Mouse (Mus musculus) bone marrow, adult 2 months (tissue): ENCODE measurements around the gene Olfr1065. TPM values are rescaled to one million over a fixed set of nuclear protein-coding genes. Genes with fewer than 3 reads are reported as not detected.

Source experiments
- H3K27ac ChIP-seq: fragments of 200-500 bp; 2 replicates; pipeline ENCODE4 v1.5.1; 2012; ENCODE audit warnings: low read depth, mild to moderate bottlenecking, control low read depth, inconsistent platforms, low read length; ENCODE audit not compliant: control insufficient read depth, poor library complexity, insufficient read depth
- H3K4me1 ChIP-seq: fragments of 200-500 bp; 2 replicates; pipeline ENCODE4 v1.6.1; 2011; ENCODE audit warnings: low read length; ENCODE audit not compliant: control insufficient read depth, insufficient read depth
- H3K4me3 ChIP-seq: fragments of 200-500 bp; replicated peaks from 2 replicates; pipeline ENCODE3; 2011; ENCODE audit warnings: mild to moderate bottlenecking, low read depth, low read length, control low read depth; ENCODE audit not compliant: control insufficient read depth
- CTCF ChIP-seq: fragments of 200-500 bp; IDR thresholded peaks from 2 replicates; pipeline ENCODE4 v1.5.1; 2011; ENCODE audit warnings: low read length, control low read depth; ENCODE audit not compliant: control insufficient read depth, insufficient read depth
- POLR2A ChIP-seq: fragments of 200-500 bp; IDR thresholded peaks from 2 replicates; pipeline ENCODE4 v1.6.1; 2011; ENCODE audit warnings: low read depth, mild to moderate bottlenecking, control low read depth, low read length, borderline replicate concordance; ENCODE audit not compliant: control insufficient read depth
- WGBS: fragments of 180-500 bp; shearing (Covaris S2); methylation state at CpG from one replicate; pipeline ENCODE4 v1.1.7; 2018; 5-methylcytosine and 5-hydroxymethylcytosine counted together
- polyA plus RNA-seq: library from polyadenylated mRNA; stranded (reverse); fragments of >200 nt; gene quantifications from 2 replicates; pipeline ENCODE4 v1.2.4, GENCODE M21; 2011; ENCODE audit warnings: low replicate concordance; ENCODE audit not compliant: missing spikeins, insufficient read depth, insufficient read length

Olfr1065 gene
- polyA plus RNA-seq, 1 experiment = not detected

- Histone ChIP-seq H3K27ac (no peak overlapping the region), H3K4me3 (no peak overlapping the region), H3K4me1 (no peaks in the 10 kb centered on the region)
- TF ChIP-seq CTCF (no peak), POLR2A (no peak)
- WGBS = 84% methylated on average over 2 of the region's 2 CpGs
Measured at GRCm38 (mm10) chr2:86395114-86395513, 55.3 kb downstream of the Olfr1065 start.

Other genes with a start within 250 kb of the Olfr1065 start
- not detected in 2 replicates for gene Olfr1045, start 247.6 kb downstream of the Olfr1065 start, polyA plus RNA-seq
- gene Olfr1046, start 231.3 kb downstream of the Olfr1065 start, polyA plus RNA-seq = not detected in 2 replicates
- not detected in 2 replicates for gene Olfr1047, start 219.2 kb downstream of the Olfr1065 start, polyA plus RNA-seq
- gene Olfr1048, start 210.3 kb downstream of the Olfr1065 start, polyA plus RNA-seq = not detected in 2 replicates
- not detected in 2 replicates for gene Olfr1049, start 192.3 kb downstream of the Olfr1065 start, polyA plus RNA-seq
- gene Olfr1051, start 171.5 kb downstream of the Olfr1065 start, polyA plus RNA-seq = not detected in 2 replicates
- not detected in 2 replicates for gene Olfr1052, start 158.1 kb downstream of the Olfr1065 start, polyA plus RNA-seq
- not detected in 2 replicates for gene Olfr1053, start 135.3 kb downstream of the Olfr1065 start, polyA plus RNA-seq
- not detected in 2 replicates for gene Olfr1054, start 115.2 kb downstream of the Olfr1065 start, polyA plus RNA-seq
- not detected in 2 replicates for gene Olfr1055, start 100.3 kb downstream of the Olfr1065 start, polyA plus RNA-seq
- gene Olfr1056, start 88.1 kb downstream of the Olfr1065 start, polyA plus RNA-seq = not detected in 2 replicates
- gene Olfr1057, start 72.2 kb downstream of the Olfr1065 start, polyA plus RNA-seq = not detected in 2 replicates
- not detected in 2 replicates for gene Olfr1058, start 62.0 kb downstream of the Olfr1065 start, polyA plus RNA-seq
- not detected in 2 replicates for gene Olfr1061, start 36.5 kb downstream of the Olfr1065 start, polyA plus RNA-seq
- 0.45 and 0.97 TPM in 2 replicates for gene Olfr1062, start 23.8 kb downstream of the Olfr1065 start, polyA plus RNA-seq
- gene Olfr1066, start 5.7 kb upstream of the Olfr1065 start, polyA plus RNA-seq = not detected in 2 replicates
- not detected in 2 replicates for gene Olfr228, start 36.8 kb upstream of the Olfr1065 start, polyA plus RNA-seq
- gene Olfr1076, start 57.9 kb upstream of the Olfr1065 start, polyA plus RNA-seq = not detected in 2 replicates
- not detected in 2 replicates for gene Olfr1079, start 91.9 kb upstream of the Olfr1065 start, polyA plus RNA-seq
- not detected in 2 replicates for gene Olfr1080, start 107.6 kb upstream of the Olfr1065 start, polyA plus RNA-seq
- gene Olfr1082, start 148.4 kb upstream of the Olfr1065 start, polyA plus RNA-seq = 1.0 TPM in 1 of 2 replicates, not detected in the other
- gene Olfr1084, start 189.1 kb upstream of the Olfr1065 start, polyA plus RNA-seq = not detected in 2 replicates
- 0.30 TPM in 1 of 2 replicates, not detected in the other for gene Olfr1085, start 211.4 kb upstream of the Olfr1065 start, polyA plus RNA-seq
- not detected in 2 replicates for gene Olfr1086, start 229.5 kb upstream of the Olfr1065 start, polyA plus RNA-seq
- not detected in 2 replicates for gene Olfr1087, start 247.8 kb upstream of the Olfr1065 start, polyA plus RNA-seq